Mouse (Mus musculus): ENCODE measurements around the gene Uaca. TPM values are rescaled to one million over a fixed set of nuclear protein-coding genes. Genes with fewer than 3 reads are reported as not detected.
"Not testable (repeated sequence)": the region's sequence is repeated elsewhere in the genome, so short reads cannot be mapped to it uniquely, and the experiment has no call there.

Gene Uaca
- total RNA-seq, 1 experiment from 2014 or later = 6.8 TPM

DNA sequence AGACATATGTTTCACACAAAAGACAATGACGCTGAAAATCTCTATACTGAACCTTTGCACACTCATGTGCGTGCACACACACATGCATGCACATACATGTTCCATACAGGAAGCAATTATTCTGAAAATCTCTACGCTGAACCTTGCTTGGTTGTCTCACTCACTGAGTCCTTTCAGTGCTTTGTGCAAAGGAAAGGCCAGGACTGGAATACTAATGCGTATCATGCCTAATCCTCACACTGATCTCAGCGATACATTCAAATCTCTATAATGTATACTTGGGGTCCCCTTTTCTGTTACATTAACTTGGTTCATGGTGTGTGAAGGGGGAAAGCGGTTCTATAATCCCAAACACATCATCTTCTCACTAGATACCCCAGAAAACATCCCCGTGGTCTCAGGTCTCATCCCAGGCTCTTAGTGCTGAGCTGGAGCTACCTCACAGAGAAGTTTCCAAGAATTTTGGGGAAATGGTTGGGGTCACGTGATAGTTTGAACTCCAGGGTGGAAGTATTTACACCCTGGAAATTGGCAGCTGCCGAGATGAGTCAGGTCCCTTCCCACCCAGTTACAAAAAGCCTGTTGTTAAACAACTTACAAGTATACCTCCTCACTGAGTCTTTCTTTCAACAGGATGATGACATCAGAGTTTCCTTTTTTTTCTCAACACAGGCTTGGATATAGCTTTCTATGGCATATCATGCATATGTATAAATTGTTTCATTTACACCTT, 12.1 kb upstream of the Uaca start:
- ATAC-seq (replicated peaks in 1 of 2; ENCODE audit: insufficient read depth in 1 of 2, low FRiP score in 2 of 2, low TSS enrichment in 1 of 2, low read depth in 1 of 2, poor library complexity in 2 of 2, severe bottlenecking in 2 of 2) = no peak

- ATAC-seq (replicated peaks in 1 of 2; ENCODE audit: insufficient read depth in 1 of 2, low FRiP score in 2 of 2, low TSS enrichment in 1 of 2, low read depth in 1 of 2, poor library complexity in 2 of 2, severe bottlenecking in 2 of 2) = no peak
Observed at GRCm38 (mm10) chr9:60785069-60785468, 9.3 kb upstream of the Uaca start.

GRCm38 (mm10) chr9:60787517-60788110, 6.7 kb upstream of the Uaca start:
- ATAC-seq (replicated peaks in 1 of 2; ENCODE audit: insufficient read depth in 1 of 2, low FRiP score in 2 of 2, low TSS enrichment in 1 of 2, low read depth in 1 of 2, poor library complexity in 2 of 2, severe bottlenecking in 2 of 2) = no peak

GRCm38 (mm10) chr9:60790282-60790681, 4.1 kb upstream of the Uaca start:
- no peak for ATAC-seq (replicated peaks in 1 of 2; ENCODE audit: insufficient read depth in 1 of 2, low FRiP score in 2 of 2, low TSS enrichment in 1 of 2, low read depth in 1 of 2, poor library complexity in 2 of 2, severe bottlenecking in 2 of 2)

DNA sequence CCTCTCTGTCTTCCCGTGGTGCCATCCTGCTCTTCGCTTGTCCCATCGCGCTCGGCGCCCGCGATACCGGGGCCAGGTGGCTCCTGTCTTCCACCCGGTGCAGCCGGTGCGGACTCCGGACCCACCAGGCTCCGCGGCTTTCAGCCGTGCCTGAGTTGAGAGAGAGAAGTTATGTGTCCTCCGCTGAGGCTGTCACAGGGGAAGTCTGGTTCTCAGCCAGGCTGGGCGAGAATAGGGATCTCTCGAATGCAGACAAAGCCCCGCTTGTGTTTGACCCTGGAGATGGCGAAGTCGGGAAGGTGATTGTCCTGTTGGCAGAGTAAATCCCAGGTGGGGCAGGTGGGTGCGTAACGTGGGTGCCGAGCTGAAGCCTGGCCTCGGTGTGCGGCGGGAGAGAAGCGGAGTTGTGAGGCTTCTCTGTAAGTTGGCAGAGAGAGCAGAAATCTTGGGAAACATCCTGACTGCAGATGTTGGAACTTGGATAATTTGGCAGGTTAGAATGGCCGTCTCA, 554 bp downstream of the Uaca start:
- ATAC-seq (replicated peaks in 1 of 2; ENCODE audit: insufficient read depth in 1 of 2, low FRiP score in 2 of 2, low TSS enrichment in 1 of 2, low read depth in 1 of 2, poor library complexity in 2 of 2, severe bottlenecking in 2 of 2) = peak; percentile 77 to 78

GRCm38 (mm10) chr9:60796076-60796475, 1.7 kb downstream of the Uaca start:
- no peak for ATAC-seq (replicated peaks in 1 of 2; ENCODE audit: insufficient read depth in 1 of 2, low FRiP score in 2 of 2, low TSS enrichment in 1 of 2, low read depth in 1 of 2, poor library complexity in 2 of 2, severe bottlenecking in 2 of 2)

DNA sequence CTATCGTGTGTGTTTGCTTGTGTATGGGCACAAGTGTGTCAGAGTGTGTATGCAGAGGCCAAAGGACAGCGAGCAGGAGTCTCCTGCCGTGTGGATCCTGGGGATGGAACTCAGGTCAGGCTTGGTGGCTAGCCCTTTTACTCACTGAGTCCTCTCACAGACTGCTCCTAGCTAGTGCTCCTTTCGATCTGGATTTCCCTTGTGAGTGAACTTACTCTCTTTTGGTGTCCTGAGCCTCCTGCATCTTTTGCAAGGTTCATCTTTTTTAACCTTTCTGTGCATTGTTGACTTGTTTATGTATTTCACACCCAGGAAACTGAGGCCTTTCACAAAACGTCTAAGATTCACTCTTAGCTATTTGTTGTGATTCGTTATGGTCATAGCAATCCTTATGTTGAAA, 2.8 kb downstream of the Uaca start:
- no peak for ATAC-seq (replicated peaks in 1 of 2; ENCODE audit: insufficient read depth in 1 of 2, low FRiP score in 2 of 2, low TSS enrichment in 1 of 2, low read depth in 1 of 2, poor library complexity in 2 of 2, severe bottlenecking in 2 of 2)

GRCm38 (mm10) chr9:60799061-60799460, 4.7 kb downstream of the Uaca start:
- ATAC-seq (replicated peaks in 1 of 2; ENCODE audit: insufficient read depth in 1 of 2, low FRiP score in 2 of 2, low TSS enrichment in 1 of 2, low read depth in 1 of 2, poor library complexity in 2 of 2, severe bottlenecking in 2 of 2) = no peak

DNA sequence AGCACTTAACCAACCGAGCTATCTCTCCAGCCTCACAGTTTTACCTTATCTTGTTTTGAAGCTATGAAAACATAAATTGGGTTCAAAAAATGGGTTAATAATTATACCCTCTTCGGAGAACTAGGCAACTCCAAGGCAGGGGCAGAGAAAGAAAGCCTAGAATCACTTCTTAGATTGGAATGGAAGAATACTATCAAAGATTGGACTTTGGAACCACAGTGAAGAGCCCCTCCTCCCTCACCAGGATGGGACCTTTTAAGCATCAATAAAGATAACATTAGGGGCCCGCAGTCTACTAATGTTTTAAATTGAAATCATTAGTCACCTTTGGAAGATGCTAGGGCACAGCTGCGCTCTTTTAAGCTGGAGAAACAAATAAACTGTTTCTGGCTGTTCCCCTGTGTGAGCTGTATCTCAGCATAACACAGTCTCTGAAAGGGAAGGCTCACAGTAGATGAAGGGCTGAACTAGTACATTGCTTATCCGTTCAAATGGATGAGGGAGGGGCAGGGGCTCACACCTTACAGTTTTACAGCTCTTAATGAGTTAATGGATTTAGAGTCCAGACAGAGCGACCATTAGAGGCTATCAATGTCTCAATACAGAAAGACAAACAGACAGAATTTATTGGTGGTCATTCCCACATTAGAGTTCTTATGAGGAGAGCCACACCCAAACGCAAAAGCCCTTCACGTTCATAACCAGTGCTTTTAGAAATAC, 6.5 kb downstream of the Uaca start:
- no peak for ATAC-seq (replicated peaks in 1 of 2; ENCODE audit: insufficient read depth in 1 of 2, low FRiP score in 2 of 2, low TSS enrichment in 1 of 2, low read depth in 1 of 2, poor library complexity in 2 of 2, severe bottlenecking in 2 of 2)

- ATAC-seq (replicated peaks in 1 of 2; ENCODE audit: insufficient read depth in 1 of 2, low FRiP score in 2 of 2, low TSS enrichment in 1 of 2, low read depth in 1 of 2, poor library complexity in 2 of 2, severe bottlenecking in 2 of 2) = no peak
Observed at GRCm38 (mm10) chr9:60801746-60802145, 7.4 kb downstream of the Uaca start.

GRCm38 (mm10) chr9:60802341-60802740, 8.0 kb downstream of the Uaca start:
- ATAC-seq (replicated peaks in 1 of 2; ENCODE audit: insufficient read depth in 1 of 2, low FRiP score in 2 of 2, low TSS enrichment in 1 of 2, low read depth in 1 of 2, poor library complexity in 2 of 2, severe bottlenecking in 2 of 2) = no peak

DNA sequence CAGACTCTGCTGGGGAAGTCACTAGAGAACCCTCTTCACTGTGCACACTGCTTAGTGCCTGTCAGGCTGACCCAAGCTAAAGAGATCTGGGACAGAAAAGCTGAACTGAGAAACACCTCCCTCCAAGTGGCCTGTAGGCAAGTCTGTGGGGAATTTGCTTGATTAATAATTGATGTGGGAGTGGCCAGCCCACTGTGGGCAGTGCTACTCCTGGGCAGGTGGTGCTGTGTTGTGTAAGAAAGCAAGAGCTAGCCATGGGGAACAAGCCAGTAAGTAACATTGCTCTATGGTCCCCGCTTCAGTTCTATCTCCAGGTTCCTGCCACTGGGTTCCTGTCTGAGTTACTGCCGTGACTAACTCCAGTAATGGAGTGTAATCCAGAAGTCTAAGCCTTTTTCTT, 11.7 kb downstream of the Uaca start:
- no peak for ATAC-seq (replicated peaks in 1 of 2; ENCODE audit: insufficient read depth in 1 of 2, low FRiP score in 2 of 2, low TSS enrichment in 1 of 2, low read depth in 1 of 2, poor library complexity in 2 of 2, severe bottlenecking in 2 of 2)

DNA sequence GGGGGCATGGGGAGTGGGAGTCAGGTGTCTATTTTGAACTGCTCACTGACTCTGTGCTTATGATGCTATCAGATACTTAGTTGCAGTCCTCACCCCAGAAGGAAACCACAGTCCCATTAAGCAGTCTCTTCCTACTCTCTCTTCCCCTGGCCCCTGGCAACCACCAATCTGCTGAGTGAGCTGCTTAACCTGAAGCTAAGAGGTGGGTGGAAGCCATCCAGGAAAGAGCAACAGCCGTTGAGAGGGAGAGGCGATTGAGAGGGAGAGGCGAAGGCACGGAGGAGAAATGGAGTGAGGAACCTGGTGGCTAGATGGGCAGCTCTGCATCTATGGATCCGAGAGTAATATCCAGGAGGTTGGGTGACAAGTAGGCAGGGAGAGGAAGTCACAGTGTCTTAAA, 13.7 kb downstream of the Uaca start:
- peak; percentile 32 to 56; a peak in 2 of 4 replicates for ATAC-seq (replicated peaks in 1 of 2; ENCODE audit: insufficient read depth in 1 of 2, low FRiP score in 2 of 2, low TSS enrichment in 1 of 2, low read depth in 1 of 2, poor library complexity in 2 of 2, severe bottlenecking in 2 of 2)

GRCm38 (mm10) chr9:60813139-60813880, 19.0 kb downstream of the Uaca start:
- ATAC-seq (replicated peaks in 1 of 2; ENCODE audit: insufficient read depth in 1 of 2, low FRiP score in 2 of 2, low TSS enrichment in 1 of 2, low read depth in 1 of 2, poor library complexity in 2 of 2, severe bottlenecking in 2 of 2) = peak; percentile 85 to 88

DNA sequence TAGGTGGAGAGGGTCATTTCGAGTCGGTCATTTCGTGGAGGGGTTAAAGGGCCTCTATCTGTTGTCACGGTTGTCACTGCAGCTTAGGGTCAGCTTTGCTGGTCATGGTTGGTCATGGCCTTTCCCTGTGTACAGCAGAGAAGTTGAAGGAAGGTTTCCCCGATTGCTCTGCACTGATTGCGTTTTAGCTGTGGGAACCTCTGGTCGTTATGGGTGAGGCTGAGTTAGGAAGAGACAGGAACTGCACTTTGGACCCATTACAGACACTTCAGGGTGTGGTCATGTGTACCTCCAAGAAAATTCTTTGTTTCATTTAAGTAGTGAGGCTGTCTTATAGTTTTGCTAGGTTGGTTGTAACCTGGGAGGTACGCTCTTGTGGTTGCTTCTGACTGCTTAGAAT, 21.2 kb downstream of the Uaca start:
- ATAC-seq (replicated peaks in 1 of 2; ENCODE audit: insufficient read depth in 1 of 2, low FRiP score in 2 of 2, low TSS enrichment in 1 of 2, low read depth in 1 of 2, poor library complexity in 2 of 2, severe bottlenecking in 2 of 2) = no peak

DNA sequence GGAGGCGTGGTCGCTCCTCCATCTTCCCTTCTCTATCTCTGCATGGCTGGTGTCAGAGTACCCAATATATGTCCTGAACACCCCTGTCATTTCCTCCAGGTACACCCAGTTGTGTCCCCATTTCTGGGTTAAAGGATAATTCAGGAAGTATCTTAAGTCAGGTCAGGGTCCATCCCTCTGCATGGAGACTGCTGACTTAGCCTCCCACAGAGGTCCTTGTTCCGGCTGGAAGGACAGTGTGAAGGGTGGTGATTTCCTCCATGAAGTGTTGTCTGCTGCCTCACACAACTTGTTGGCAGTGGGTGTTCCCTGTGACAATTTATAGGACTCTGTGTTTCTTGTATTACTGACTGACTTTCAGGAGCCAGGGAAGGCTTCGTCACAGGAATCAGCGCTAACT, 23.2 kb downstream of the Uaca start:
- ATAC-seq (replicated peaks in 1 of 2; ENCODE audit: insufficient read depth in 1 of 2, low FRiP score in 2 of 2, low TSS enrichment in 1 of 2, low read depth in 1 of 2, poor library complexity in 2 of 2, severe bottlenecking in 2 of 2) = no peak

- ATAC-seq (replicated peaks in 1 of 2; ENCODE audit: insufficient read depth in 1 of 2, low FRiP score in 2 of 2, low TSS enrichment in 1 of 2, low read depth in 1 of 2, poor library complexity in 2 of 2, severe bottlenecking in 2 of 2) = not testable (repeated sequence)
Observed at GRCm38 (mm10) chr9:60818582-60818981, 24.2 kb downstream of the Uaca start.

- no peak for ATAC-seq (replicated peaks in 1 of 2; ENCODE audit: insufficient read depth in 1 of 2, low FRiP score in 2 of 2, low TSS enrichment in 1 of 2, low read depth in 1 of 2, poor library complexity in 2 of 2, severe bottlenecking in 2 of 2)
Observed at GRCm38 (mm10) chr9:60819340-60819739, 25.0 kb downstream of the Uaca start.
